Mouse (Mus musculus) stomach, embryonic 14.5 days (tissue): Measurements from ENCODE around the gene Fam210b. TPM values are rescaled to one million over a fixed set of nuclear protein-coding genes. Genes with fewer than 3 reads are reported as not detected.

Experiments used
- ATAC-seq: fragments of 200-750 bp; cut with Nextera tagmentation; 2 replicates; pipeline ENCODE4 v1.8.0; 2017; ENCODE audit warnings: low read depth, moderate TSS enrichment; ENCODE audit not compliant: insufficient number of reproducible peaks, insufficient read depth, low FRiP score
- H3K27ac ChIP-seq: fragments of 300-500 bp; sonication (generic); 2 replicates; pipeline ENCODE4 v1.5.1; 2014; ENCODE audit warnings: mild to moderate bottlenecking, low read length, moderate library complexity, mixed read lengths
- H3K27me3 ChIP-seq: fragments of 300-500 bp; sonication (generic); 2 replicates; pipeline ENCODE4 v1.6.1; 2014; ENCODE audit warnings: low read length, control low read depth, mixed read lengths; ENCODE audit not compliant: control insufficient read depth, insufficient read depth
- H3K36me3 ChIP-seq: fragments of 300-500 bp; sonication (generic); 2 replicates; pipeline ENCODE4 v1.6.1; 2014; ENCODE audit warnings: mild to moderate bottlenecking, control low read depth, low read length, moderate library complexity, mixed read lengths; ENCODE audit not compliant: control insufficient read depth, insufficient read depth
- H3K4me1 ChIP-seq: fragments of 300-500 bp; sonication (generic); 2 replicates; pipeline ENCODE4 v1.6.1; 2014; ENCODE audit warnings: low read length, control low read depth, mixed read lengths; ENCODE audit not compliant: control insufficient read depth, insufficient read depth
- H3K4me2 ChIP-seq: fragments of 300-500 bp; sonication (generic); replicated peaks from 2 replicates; pipeline ENCODE4 v1.6.1; 2014; ENCODE audit warnings: low read depth, low read length, control low read depth
- H3K4me3 ChIP-seq: fragments of 300-500 bp; sonication (generic); 2 replicates; pipeline ENCODE4 v1.5.1; 2014; ENCODE audit warnings: low read depth, low read length, control low read depth
- H3K9ac ChIP-seq: fragments of 300-500 bp; sonication (generic); replicated peaks from 2 replicates; pipeline ENCODE4 v1.6.1; 2014; ENCODE audit warnings: low read depth, mild to moderate bottlenecking, control low read depth, low read length, moderate library complexity, mixed read lengths
- H3K9me3 ChIP-seq: fragments of 300-500 bp; sonication (generic); 2 replicates; pipeline ENCODE4 v1.6.1; 2016; ENCODE audit warnings: low read depth, low read length, control low read depth; ENCODE audit not compliant: control insufficient read depth
- WGBS: fragments of 180-500 bp; shearing (Covaris S2); extraction: QIAGEN DNeasy Blood & Tissue Kit; methylation state at CpG from one replicate; pipeline ENCODE4 v1.1.7; 2014; 5-methylcytosine and 5-hydroxymethylcytosine counted together
- polyA plus RNA-seq: library from polyadenylated mRNA; unstranded; fragments of >200 nt; fragmentation: Nextera tagmentation; extraction: Ambion mirVana; gene quantifications from 2 replicates; pipeline ENCODE4 v1.2.1, GENCODE M21; 2014

Fam210b gene
- polyA plus RNA-seq, 1 experiment from 2014 or later, result 11.2 TPM

DNA sequence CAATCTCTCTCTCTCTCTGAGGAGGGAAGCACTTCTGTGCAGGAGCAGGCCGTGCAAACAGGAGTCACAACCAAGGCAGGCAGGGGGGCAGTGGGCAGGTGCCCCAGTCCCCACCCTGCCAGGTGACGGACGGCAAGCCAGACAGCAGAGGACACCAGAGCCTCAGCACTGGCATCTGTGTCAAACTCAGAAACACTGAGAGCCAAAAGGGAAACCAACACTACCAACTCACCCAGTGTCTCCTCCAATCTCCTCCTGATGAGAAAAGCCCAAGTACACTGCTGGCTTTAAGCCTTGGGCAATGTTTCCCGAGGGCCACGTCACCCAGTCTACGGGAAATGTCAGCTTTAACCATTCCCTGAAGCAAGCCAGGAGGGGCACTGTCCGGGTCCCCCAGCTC, 17.8 kb downstream of the Fam210b start:
- Histone ChIP-seq H3K27ac (no peak overlapping the region), H3K9ac (no peak overlapping the region), H3K4me2 (no peak overlapping the region), H3K9me3 (no peaks in the 10 kb centered on the region), H3K4me1 (peaks cover 2% of the 10 kb centered on the region; the same call in 1 of the 2 replicates), H3K4me3 (no peak overlapping the region), H3K27me3 (no peaks in the 10 kb centered on the region), H3K36me3 (peaks cover 66% of the 10 kb centered on the region)
- no peak for ATAC-seq
- WGBS, result 87% methylated on average over 7 of the region's 7 CpGs

DNA sequence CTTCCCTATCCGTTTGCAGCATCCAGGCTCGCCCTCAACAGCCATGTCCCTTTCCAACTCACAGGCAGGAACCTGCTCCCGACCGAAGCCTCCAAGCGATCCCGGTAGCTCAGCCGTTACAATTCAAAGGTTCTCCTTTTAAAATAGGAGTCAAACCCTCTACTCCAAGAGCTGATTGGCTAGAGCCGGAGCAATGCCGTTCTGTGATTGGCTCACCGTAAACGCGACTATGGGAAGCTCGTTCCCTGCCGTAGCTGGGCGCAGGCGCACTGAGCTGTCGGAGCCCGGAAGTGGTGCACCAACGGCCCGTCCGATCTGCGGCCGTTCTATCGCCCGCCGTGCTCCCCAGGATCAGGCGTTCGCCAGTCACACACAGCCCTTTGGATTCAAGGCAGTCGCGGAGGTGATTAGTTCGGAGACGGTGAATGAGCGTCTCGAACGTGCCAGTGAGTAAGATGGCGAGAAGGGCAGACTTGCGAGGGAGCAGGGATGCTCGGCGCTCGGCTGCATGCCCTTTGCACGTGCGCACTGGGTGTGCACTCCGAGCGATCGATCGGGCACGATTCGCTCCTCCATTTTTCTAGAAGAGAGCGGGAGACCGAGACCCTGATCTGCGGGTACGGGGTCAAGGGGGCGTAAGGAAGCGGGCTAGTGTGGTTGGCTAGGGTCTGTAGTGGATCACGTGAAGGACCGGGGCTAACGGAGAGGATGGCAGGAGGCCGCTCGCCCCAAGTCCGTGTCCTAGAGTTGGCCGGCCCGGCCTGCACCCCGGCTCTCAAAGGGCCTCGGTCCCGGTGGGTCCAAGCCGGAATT, 25.3 kb downstream of the Fam210b start, which contains the start of the genes Aurka and Cstf1:
Gene Aurka (minus strand): TSS at position 125 of the 813 bp plus-strand sequence.
Gene Cstf1 (plus strand): TSS at position 271 of the 813 bp plus-strand sequence.
- peak; percentile 98 for ATAC-seq
- no peaks in the 10 kb centered on the region for H3K9me3 ChIP-seq
- peaks cover 41% of the 10 kb centered on the region for H3K36me3 ChIP-seq
- H3K4me2 ChIP-seq, result peak within 1 kb of the TSS; percentile 73
- H3K9ac ChIP-seq, result peak within 1 kb of the TSS; percentile 92
- H3K27me3 ChIP-seq, result no peaks in the 10 kb centered on the region
- peak within 1 kb of the TSS; percentile 78; the same call in 1 of the 2 replicates for H3K27ac ChIP-seq
- peak within 1 kb of the TSS; percentile 93 for H3K4me3 ChIP-seq
- H3K4me1 ChIP-seq, result peaks cover 19% of the 10 kb centered on the region
- under 1% methylated on average over 66 of the region's 66 CpGs for WGBS

GRCm38 (mm10) chr2:172371258-172371657, 25.9 kb downstream of the Fam210b start:
- WGBS, result 0% methylated on average over 11 of the region's 11 CpGs
- Histone ChIP-seq H3K4me3 (peak overlapping the region; percentile 93), H3K9me3 (no peaks in the 10 kb centered on the region), H3K4me1 (peaks cover 19% of the 10 kb centered on the region), H3K27ac (peak overlapping the region; percentile 78; the same call in 1 of the 2 replicates), H3K9ac (peak overlapping the region; percentile 92), H3K4me2 (peak overlapping the region; percentile 73), H3K36me3 (peaks cover 43% of the 10 kb centered on the region), H3K27me3 (no peaks in the 10 kb centered on the region)
- ATAC-seq, result no peak

DNA sequence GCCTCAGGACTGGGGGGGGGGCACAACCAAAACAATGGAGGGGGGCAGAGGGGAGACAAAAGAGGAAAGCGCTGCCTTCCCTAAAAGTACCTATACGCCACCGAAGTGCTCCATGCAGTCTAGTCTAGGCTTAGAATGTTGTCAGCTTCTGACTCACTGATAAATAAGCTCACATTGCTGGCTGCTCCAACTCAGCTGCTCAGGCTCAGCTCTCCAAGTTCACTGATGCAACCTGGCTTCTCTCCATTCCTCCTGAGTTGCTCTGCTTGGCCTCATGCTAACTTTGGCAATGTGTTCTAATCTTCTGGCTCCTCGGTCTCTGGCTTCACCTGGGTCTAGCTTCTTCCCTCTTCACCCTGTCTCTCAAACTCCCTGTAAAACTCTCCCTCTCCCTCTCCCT, 31.2 kb downstream of the Fam210b start:
- no peak for ATAC-seq
- no peak overlapping the region for H3K9ac ChIP-seq
- no peak overlapping the region for H3K27ac ChIP-seq
- H3K9me3 ChIP-seq, result no peaks in the 10 kb centered on the region
- H3K4me2 ChIP-seq, result no peak overlapping the region
- H3K27me3 ChIP-seq, result no peaks in the 10 kb centered on the region
- H3K36me3 ChIP-seq, result peaks cover 80% of the 10 kb centered on the region
- 94% methylated on average over 4 of the region's 4 CpGs for WGBS
- H3K4me3 ChIP-seq, result no peak overlapping the region
- peaks cover 4% of the 10 kb centered on the region; the same call in 1 of the 2 replicates for H3K4me1 ChIP-seq

GRCm38 (mm10) chr2:172376999-172377515, 31.7 kb downstream of the Fam210b start:
- Histone ChIP-seq H3K9me3 (no peaks in the 10 kb centered on the region), H3K27me3 (no peaks in the 10 kb centered on the region), H3K4me1 (no peaks in the 10 kb centered on the region), H3K4me3 (no peak overlapping the region), H3K4me2 (no peak overlapping the region), H3K9ac (no peak overlapping the region), H3K36me3 (peaks cover 85% of the 10 kb centered on the region), H3K27ac (no peak overlapping the region)
- WGBS, result 51% methylated on average over 5 of the region's 5 CpGs
- no peak for ATAC-seq

DNA sequence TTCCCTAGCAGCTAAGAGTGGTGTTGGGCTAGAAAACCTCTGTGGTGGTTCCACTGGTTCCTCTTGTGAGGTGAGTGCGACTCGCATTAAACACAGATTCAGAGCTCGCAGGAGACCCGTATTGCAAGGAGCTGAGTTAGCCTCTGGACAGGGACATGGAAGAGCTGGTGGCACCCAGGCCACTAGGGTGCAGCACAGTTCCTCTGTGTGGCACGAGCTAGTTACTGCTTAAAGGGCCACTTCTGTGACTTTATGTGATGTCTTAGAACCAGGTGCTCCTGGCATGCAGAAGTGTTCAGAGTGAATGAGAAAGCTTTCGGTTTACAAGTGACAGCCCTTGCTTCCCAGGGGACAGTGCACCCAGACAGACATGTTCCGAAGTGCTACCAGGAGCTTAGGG, 33.0 kb downstream of the Fam210b start:
- H3K36me3 ChIP-seq, result peaks cover 82% of the 10 kb centered on the region
- WGBS, result 77% methylated on average over 7 of the region's 7 CpGs
- no peak overlapping the region for H3K9ac ChIP-seq
- H3K4me1 ChIP-seq, result no peaks in the 10 kb centered on the region
- no peaks in the 10 kb centered on the region for H3K27me3 ChIP-seq
- no peaks in the 10 kb centered on the region for H3K9me3 ChIP-seq
- no peak overlapping the region for H3K27ac ChIP-seq
- no peak for ATAC-seq
- H3K4me2 ChIP-seq, result no peak overlapping the region
- H3K4me3 ChIP-seq, result no peak overlapping the region

DNA sequence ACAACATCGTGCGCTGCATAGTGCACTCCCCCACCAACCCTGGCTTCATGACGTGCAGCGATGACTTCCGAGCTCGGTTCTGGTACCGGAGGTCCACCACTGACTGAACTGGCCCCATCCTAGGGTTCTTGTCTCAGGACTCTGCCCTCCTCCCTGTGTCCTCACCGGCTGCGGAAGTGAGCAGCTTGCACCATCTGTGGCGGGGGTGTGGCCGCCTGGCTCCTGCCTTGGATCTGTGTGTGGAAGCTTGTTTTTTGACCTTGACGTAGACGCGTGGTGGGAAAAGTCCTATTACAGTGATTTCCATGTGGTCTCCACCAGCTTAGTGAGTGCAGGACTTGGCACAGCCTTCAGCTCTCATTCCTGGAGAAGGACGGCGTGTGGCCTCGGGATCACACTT, 35.1 kb downstream of the Fam210b start:
- no peak overlapping the region for H3K4me3 ChIP-seq
- 92% methylated on average over 17 of the region's 17 CpGs for WGBS
- H3K27ac ChIP-seq, result no peak overlapping the region
- H3K9me3 ChIP-seq, result no peaks in the 10 kb centered on the region
- H3K9ac ChIP-seq, result no peak overlapping the region
- H3K27me3 ChIP-seq, result no peaks in the 10 kb centered on the region
- H3K4me1 ChIP-seq, result no peaks in the 10 kb centered on the region
- ATAC-seq, result no peak
- H3K4me2 ChIP-seq, result no peak overlapping the region
- H3K36me3 ChIP-seq, result peaks cover 63% of the 10 kb centered on the region

- H3K27me3 ChIP-seq, result no peaks in the 10 kb centered on the region
- 93% methylated on average over 11 of the region's 11 CpGs for WGBS
- H3K4me3 ChIP-seq, result no peak overlapping the region
- no peak overlapping the region for H3K9ac ChIP-seq
- peaks cover 55% of the 10 kb centered on the region for H3K36me3 ChIP-seq
- no peaks in the 10 kb centered on the region for H3K4me1 ChIP-seq
- no peaks in the 10 kb centered on the region for H3K9me3 ChIP-seq
- no peak overlapping the region for H3K27ac ChIP-seq
- no peak for ATAC-seq
- no peak overlapping the region for H3K4me2 ChIP-seq
These were observed 36.0 kb downstream of the Fam210b start for GRCm38 (mm10) chr2:172381341-172381740.
